Mouse (Mus musculus): ENCODE data around the gene Adamts2. TPM values are rescaled to one million over a fixed set of nuclear protein-coding genes. Genes with fewer than 3 reads are reported as not detected.

Gene Adamts2
- polyA plus RNA-seq, 1 experiment: 52.1 TPM

GRCm38 (mm10) chr11:50734129-50734528 lies 132.2 kb downstream of the Adamts2 start:
- no peak for DNase-seq (ENCODE audit: low read depth)

GRCm38 (mm10) chr11:50736548-50736947 lies 134.7 kb downstream of the Adamts2 start:
- no peak for DNase-seq (ENCODE audit: low read depth)

- DNase-seq (ENCODE audit: low read depth): no peak
Observed at GRCm38 (mm10) chr11:50738436-50738835, 136.6 kb downstream of the Adamts2 start.

- DNase-seq (ENCODE audit: low read depth): no peak
Observed at GRCm38 (mm10) chr11:50739453-50739852, 137.6 kb downstream of the Adamts2 start.

GRCm38 (mm10) chr11:50742146-50742545 lies 140.3 kb downstream of the Adamts2 start:
- no peak for DNase-seq (ENCODE audit: low read depth)

- no peak for DNase-seq (ENCODE audit: low read depth)
Observed at GRCm38 (mm10) chr11:50744971-50745370, 143.1 kb downstream of the Adamts2 start.

- DNase-seq (ENCODE audit: low read depth): no peak
Observed at GRCm38 (mm10) chr11:50746508-50746907, 144.6 kb downstream of the Adamts2 start.

GRCm38 (mm10) chr11:50750983-50751585 lies 149.2 kb downstream of the Adamts2 start:
- DNase-seq (ENCODE audit: low read depth): no peak

- DNase-seq (ENCODE audit: low read depth): no peak
Observed at GRCm38 (mm10) chr11:50757741-50758140, 155.9 kb downstream of the Adamts2 start.

GRCm38 (mm10) chr11:50766461-50766860 lies 164.6 kb downstream of the Adamts2 start:
- no peak for DNase-seq (ENCODE audit: low read depth)

GRCm38 (mm10) chr11:50767039-50767438 lies 165.2 kb downstream of the Adamts2 start:
- no peak for DNase-seq (ENCODE audit: low read depth)

GRCm38 (mm10) chr11:50768995-50769749 lies 167.3 kb downstream of the Adamts2 start:
- DNase-seq (ENCODE audit: low read depth): no peak

- DNase-seq (ENCODE audit: low read depth): no peak
Observed at GRCm38 (mm10) chr11:50771006-50771405, 169.1 kb downstream of the Adamts2 start.

- no peak for DNase-seq (ENCODE audit: low read depth)
Observed at GRCm38 (mm10) chr11:50797674-50798073, 195.8 kb downstream of the Adamts2 start.

GRCm38 (mm10) chr11:50798836-50799235 lies 197.0 kb downstream of the Adamts2 start:
- no peak for DNase-seq (ENCODE audit: low read depth)

- DNase-seq (ENCODE audit: low read depth): no peak
Observed at GRCm38 (mm10) chr11:50814233-50814632, 212.3 kb downstream of the Adamts2 start.

- no peak for DNase-seq (ENCODE audit: low read depth)
Observed at GRCm38 (mm10) chr11:50826214-50826613, 224.3 kb downstream of the Adamts2 start.

GRCm38 (mm10) chr11:50827010-50827953 lies 225.4 kb downstream of the Adamts2 start, which contains the start of gene Zfp354c:
Gene Zfp354c (minus strand): TSS chr11:50827724.
- DNase-seq (ENCODE audit: low read depth): no peak

GRCm38 (mm10) chr11:50835727-50836126 lies 233.8 kb downstream of the Adamts2 start:
- DNase-seq (ENCODE audit: low read depth): no peak

- no peak for DNase-seq (ENCODE audit: low read depth)
Observed at GRCm38 (mm10) chr11:50841023-50841735, 239.3 kb downstream of the Adamts2 start, which contains the start of gene Zfp879. Gene Zfp879 (minus strand): TSS chr11:50841552.

GRCm38 (mm10) chr11:50845951-50846350 lies 244.1 kb downstream of the Adamts2 start:
- no peak for DNase-seq (ENCODE audit: low read depth)
